Mouse (Mus musculus): ENCODE results near the gene Adam22. TPM values are rescaled to one million over a fixed set of nuclear protein-coding genes. Genes with fewer than 3 reads are reported as not detected.
A peak's percentile ranks its signal among the peaks of the same experiment; 100 is the strongest.

The Adam22 gene
- polyA plus RNA-seq, 1 experiment from 2014 or later: 6.1 TPM

- ATAC-seq (replicated peaks; ENCODE audit: insufficient number of reproducible peaks, low FRiP score, low TSS enrichment): no peak
- 65% methylated on average over 5 of the region's 5 CpGs for WGBS (ENCODE audit: insufficient replicate concordance)
- H3K9me3 ChIP-seq (replicated peaks; ENCODE audit: control insufficient read depth, low read length): no peaks in the 10 kb centered on the region
Measured at GRCm38 (mm10) chr5:8368781-8369180, 821 bp upstream of the Adam22 start.

GRCm38 (mm10) chr5:8368328-8368692 lies 350 bp upstream of the Adam22 start:
- H3K36me3 ChIP-seq (ENCODE audit: control insufficient read depth, insufficient read depth, low read length): no peaks in the 10 kb centered on the region
- H3K4me3 ChIP-seq (ENCODE audit: low read depth, low read length): peak overlapping the region; percentile 55
- no peak for ATAC-seq (replicated peaks; ENCODE audit: insufficient number of reproducible peaks, low FRiP score, low TSS enrichment)
- H3K27ac ChIP-seq (ENCODE audit: low read depth, low read length): no peak overlapping the region
- H3K9ac ChIP-seq (ENCODE audit: low read depth, low read length): no peak overlapping the region; the same call in 1 of the 2 replicates
- WGBS (ENCODE audit: insufficient replicate concordance): 34% methylated on average over 7 of the region's 7 CpGs
- 0 out of 2 replicates have a peak, but pooled peaks cover 4% of the 10 kb centered on the region for H3K27me3 ChIP-seq (ENCODE audit: control insufficient read depth, insufficient read depth, low read length)
- peak overlapping the region; percentile 70 for H3K4me2 ChIP-seq
- H3K9me3 ChIP-seq (replicated peaks; ENCODE audit: control insufficient read depth, low read length): no peaks in the 10 kb centered on the region
- H3K4me1 ChIP-seq (ENCODE audit: control insufficient read depth, insufficient read depth, low read length): no peaks in the 10 kb centered on the region

More at GRCm38 (mm10) chr5:8368781-8369180, 821 bp upstream of the Adam22 start:
- H3K9ac ChIP-seq (ENCODE audit: low read depth, low read length): no peak overlapping the region
- no peak overlapping the region for H3K4me3 ChIP-seq (ENCODE audit: low read depth, low read length)
- 0 out of 2 replicates have a peak, but pooled peaks cover 4% of the 10 kb centered on the region for H3K27me3 ChIP-seq (ENCODE audit: control insufficient read depth, insufficient read depth, low read length)
- H3K36me3 ChIP-seq (ENCODE audit: control insufficient read depth, insufficient read depth, low read length): no peaks in the 10 kb centered on the region
- H3K4me1 ChIP-seq (ENCODE audit: control insufficient read depth, insufficient read depth, low read length): no peaks in the 10 kb centered on the region
- no peak overlapping the region for H3K4me2 ChIP-seq
- no peak overlapping the region for H3K27ac ChIP-seq (ENCODE audit: low read depth, low read length)

GRCm38 (mm10) chr5:8366771-8367613 lies 968 bp downstream of the Adam22 start:
- peak overlapping the region; percentile 55 for H3K4me3 ChIP-seq (ENCODE audit: low read depth, low read length)
- H3K9ac ChIP-seq (ENCODE audit: low read depth, low read length): peak overlapping the region; percentile 3; the same call in 1 of the 2 replicates
- H3K4me1 ChIP-seq (ENCODE audit: control insufficient read depth, insufficient read depth, low read length): no peaks in the 10 kb centered on the region
- no peaks in the 10 kb centered on the region for H3K9me3 ChIP-seq (replicated peaks; ENCODE audit: control insufficient read depth, low read length)
- ATAC-seq (replicated peaks; ENCODE audit: insufficient number of reproducible peaks, low FRiP score, low TSS enrichment): peak; percentile 24; the same call in 1 of the 2 replicates
- H3K27ac ChIP-seq (ENCODE audit: low read depth, low read length): no peak overlapping the region
- peak overlapping the region; percentile 70 for H3K4me2 ChIP-seq
- WGBS (ENCODE audit: insufficient replicate concordance): 1% methylated on average over 25 of the region's 25 CpGs
- 0 out of 2 replicates have a peak, but pooled peaks cover 4% of the 10 kb centered on the region for H3K27me3 ChIP-seq (ENCODE audit: control insufficient read depth, insufficient read depth, low read length)
- H3K36me3 ChIP-seq (ENCODE audit: control insufficient read depth, insufficient read depth, low read length): no peaks in the 10 kb centered on the region

- ATAC-seq (replicated peaks; ENCODE audit: insufficient number of reproducible peaks, low FRiP score, low TSS enrichment): no peak
- H3K36me3 ChIP-seq (ENCODE audit: control insufficient read depth, insufficient read depth, low read length): no peaks in the 10 kb centered on the region
- no peak overlapping the region for H3K9ac ChIP-seq (ENCODE audit: low read depth, low read length)
- no peaks in the 10 kb centered on the region for H3K9me3 ChIP-seq (replicated peaks; ENCODE audit: control insufficient read depth, low read length)
- H3K4me2 ChIP-seq: no peak overlapping the region
- H3K4me1 ChIP-seq (ENCODE audit: control insufficient read depth, insufficient read depth, low read length): peaks cover 8% of the 10 kb centered on the region
- H3K27ac ChIP-seq (ENCODE audit: low read depth, low read length): no peak overlapping the region
- 0 out of 2 replicates have a peak, but pooled peaks cover 4% of the 10 kb centered on the region for H3K27me3 ChIP-seq (ENCODE audit: control insufficient read depth, insufficient read depth, low read length)
- WGBS (ENCODE audit: insufficient replicate concordance): 35% methylated on average over 1 of the region's 1 CpGs
- H3K4me3 ChIP-seq (ENCODE audit: low read depth, low read length): no peak overlapping the region
Measured at GRCm38 (mm10) chr5:8362361-8362760, 5.6 kb downstream of the Adam22 start.

- no peak overlapping the region for H3K4me3 ChIP-seq (ENCODE audit: low read depth, low read length)
- no peak overlapping the region for H3K9ac ChIP-seq (ENCODE audit: low read depth, low read length)
- H3K36me3 ChIP-seq (ENCODE audit: control insufficient read depth, insufficient read depth, low read length): no peaks in the 10 kb centered on the region
- H3K4me1 ChIP-seq (ENCODE audit: control insufficient read depth, insufficient read depth, low read length): peaks cover 13% of the 10 kb centered on the region
- no peak for ATAC-seq (replicated peaks; ENCODE audit: insufficient number of reproducible peaks, low FRiP score, low TSS enrichment)
- peak overlapping the region; percentile 13; the same call in 1 of the 2 replicates for H3K27ac ChIP-seq (ENCODE audit: low read depth, low read length)
- peak overlapping the region; percentile 16; the same call in 1 of the 2 replicates for H3K4me2 ChIP-seq
- H3K27me3 ChIP-seq (ENCODE audit: control insufficient read depth, insufficient read depth, low read length): no peaks in the 10 kb centered on the region
- no peaks in the 10 kb centered on the region for H3K9me3 ChIP-seq (replicated peaks; ENCODE audit: control insufficient read depth, low read length)
- WGBS (ENCODE audit: insufficient replicate concordance): 64% methylated on average over 8 of the region's 8 CpGs
Measured at GRCm38 (mm10) chr5:8357677-8358076, 10.3 kb downstream of the Adam22 start.

- Histone ChIP-seq H3K27me3 (ENCODE audit: control insufficient read depth, insufficient read depth, low read length) (no peaks in the 10 kb centered on the region), H3K4me1 (ENCODE audit: control insufficient read depth, insufficient read depth, low read length) (peaks cover 13% of the 10 kb centered on the region), H3K9me3 (replicated peaks; ENCODE audit: control insufficient read depth, low read length) (no peaks in the 10 kb centered on the region), H3K36me3 (ENCODE audit: control insufficient read depth, insufficient read depth, low read length) (no peaks in the 10 kb centered on the region), H3K4me3 (ENCODE audit: low read depth, low read length) (no peak overlapping the region), H3K9ac (ENCODE audit: low read depth, low read length) (no peak overlapping the region), H3K27ac (ENCODE audit: low read depth, low read length) (peak overlapping the region; percentile 13; the same call in 1 of the 2 replicates), H3K4me2 (peak overlapping the region; percentile 16; the same call in 1 of the 2 replicates)
- WGBS (ENCODE audit: insufficient replicate concordance): 46% methylated on average over 13 of the region's 13 CpGs
- peak; percentile 49; the same call in 1 of the 2 replicates for ATAC-seq (replicated peaks; ENCODE audit: insufficient number of reproducible peaks, low FRiP score, low TSS enrichment)
Measured at GRCm38 (mm10) chr5:8356885-8357651, 10.9 kb downstream of the Adam22 start.

GRCm38 (mm10) chr5:8356326-8356725 lies 11.6 kb downstream of the Adam22 start:
- Histone ChIP-seq H3K4me1 (ENCODE audit: control insufficient read depth, insufficient read depth, low read length) (peaks cover 13% of the 10 kb centered on the region), H3K4me3 (ENCODE audit: low read depth, low read length) (no peak overlapping the region), H3K4me2 (no peak overlapping the region), H3K27me3 (ENCODE audit: control insufficient read depth, insufficient read depth, low read length) (no peaks in the 10 kb centered on the region), H3K36me3 (ENCODE audit: control insufficient read depth, insufficient read depth, low read length) (no peaks in the 10 kb centered on the region), H3K9me3 (replicated peaks; ENCODE audit: control insufficient read depth, low read length) (no peaks in the 10 kb centered on the region), H3K9ac (ENCODE audit: low read depth, low read length) (no peak overlapping the region), H3K27ac (ENCODE audit: low read depth, low read length) (0 out of 2 replicates have a peak overlapping the region, but pooled peaks have one; percentile 35)
- WGBS (ENCODE audit: insufficient replicate concordance): 30% methylated on average over 2 of the region's 2 CpGs
- no peak; the same call in 1 of the 2 replicates for ATAC-seq (replicated peaks; ENCODE audit: insufficient number of reproducible peaks, low FRiP score, low TSS enrichment)

- H3K4me3 ChIP-seq (ENCODE audit: low read depth, low read length): no peak overlapping the region
- H3K4me2 ChIP-seq: no peak overlapping the region
- H3K27me3 ChIP-seq (ENCODE audit: control insufficient read depth, insufficient read depth, low read length): no peaks in the 10 kb centered on the region
- no peak overlapping the region for H3K9ac ChIP-seq (ENCODE audit: low read depth, low read length)
- no peaks in the 10 kb centered on the region for H3K36me3 ChIP-seq (ENCODE audit: control insufficient read depth, insufficient read depth, low read length)
- 73% methylated on average over 10 of the region's 10 CpGs for WGBS (ENCODE audit: insufficient replicate concordance)
- no peak overlapping the region for H3K27ac ChIP-seq (ENCODE audit: low read depth, low read length)
- ATAC-seq (replicated peaks; ENCODE audit: insufficient number of reproducible peaks, low FRiP score, low TSS enrichment): no peak
- H3K4me1 ChIP-seq (ENCODE audit: control insufficient read depth, insufficient read depth, low read length): no peaks in the 10 kb centered on the region
- H3K9me3 ChIP-seq (replicated peaks; ENCODE audit: control insufficient read depth, low read length): no peaks in the 10 kb centered on the region
Measured at GRCm38 (mm10) chr5:8349557-8349956, 18.4 kb downstream of the Adam22 start.

Data from heart, embryonic 11.5 days (tissue).